Mouse (Mus musculus) cortical plate, adult 2 months (tissue): ENCODE measurements around the gene Arpp21.

ENCODE experiments used
- CTCF ChIP-seq: fragments of 200-500 bp; IDR thresholded peaks from 2 replicates; pipeline ENCODE4 v1.5.1; 2011; ENCODE audit warnings: mild to moderate bottlenecking, control low read depth, low read length; ENCODE audit not compliant: insufficient read depth; ENCODE audit errors: extremely low read depth
- POLR2A ChIP-seq: fragments of 200-500 bp; IDR thresholded peaks from 2 replicates; pipeline ENCODE4 v1.6.1; 2011; ENCODE audit warnings: mild to moderate bottlenecking, low read length, control low read depth; ENCODE audit not compliant: insufficient read depth; ENCODE audit errors: extremely low read depth

DNA sequence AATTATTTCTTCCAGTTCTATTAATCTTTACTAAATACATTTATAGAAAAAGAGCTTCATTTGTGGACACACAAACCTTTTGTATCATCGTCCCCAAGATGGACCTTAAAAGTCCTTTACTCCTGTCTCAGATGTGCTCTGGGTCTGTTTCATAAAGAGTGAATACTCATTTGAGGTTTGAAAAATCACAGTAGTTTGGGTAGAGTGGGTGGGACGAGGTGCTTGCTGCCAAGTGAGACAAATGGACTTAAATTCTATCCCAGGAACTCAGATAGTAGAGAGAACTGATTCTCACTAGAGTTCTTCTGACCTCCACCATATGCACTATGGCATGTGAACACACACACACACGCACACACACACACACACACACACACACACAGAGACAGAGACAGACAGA is 16.1 kb upstream of the Arpp21 start:
- TF ChIP-seq CTCF: no peak
- TF ChIP-seq POLR2A: no peak
